Mouse (Mus musculus) v-Abl transformed pro-B cells (cell line): Measurements from ENCODE around the gene Dner.
"Not testable (repeated sequence)": the region's sequence is repeated elsewhere in the genome, so short reads cannot be mapped to it uniquely, and the experiment has no call there.

Experiments used
- in situ Hi-C, 2 experiments: fragments of 400-800 bp; cut with MboI; formaldehyde crosslinking; loops; one replicate each; pipeline ENCODE4 v1.15.1; 2025; ENCODE audit not compliant: unreplicated experiment in 2 of 2

Dner gene

DNA sequence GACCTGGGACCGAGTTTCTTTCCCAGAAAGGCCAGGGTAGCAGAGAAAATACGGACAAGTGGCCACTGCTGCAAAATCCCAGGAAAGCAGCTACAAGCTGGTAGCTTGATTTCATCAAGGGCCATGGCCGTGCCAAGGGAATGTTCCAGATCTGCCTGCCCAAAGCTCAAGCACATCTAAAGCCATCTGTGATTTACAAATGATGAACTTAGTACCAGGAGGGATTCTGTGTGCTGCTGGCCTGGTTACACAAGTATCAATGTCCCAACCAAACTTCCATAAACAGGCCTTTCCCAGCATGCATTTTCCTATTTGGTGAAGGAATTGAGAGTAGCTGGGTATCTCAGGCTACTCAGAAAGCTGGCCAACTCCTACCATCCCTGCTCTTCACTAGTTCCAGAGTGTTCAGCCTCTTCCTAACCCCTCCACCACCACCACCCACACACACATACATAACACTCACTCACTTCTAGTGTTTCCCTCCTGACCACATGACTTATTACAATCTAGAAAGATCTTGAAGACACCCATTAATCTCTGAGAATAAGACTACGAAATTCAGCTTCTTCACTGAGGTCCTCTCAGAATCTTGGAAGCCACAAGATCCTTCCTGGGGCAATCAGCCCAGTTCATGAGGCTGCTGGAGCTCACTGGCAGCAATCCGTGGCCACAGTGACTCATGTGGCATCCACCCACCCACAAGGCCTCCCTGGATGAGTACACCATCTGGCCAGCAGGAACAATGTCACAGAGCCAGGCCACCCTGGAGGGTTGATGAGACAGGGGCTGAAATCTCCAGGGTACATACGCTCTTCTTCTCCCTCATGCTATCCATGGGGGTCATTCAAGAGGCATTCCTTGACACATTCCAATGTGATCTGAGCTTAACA lies 336.2 kb downstream of the Dner start:
- in situ Hi-C loops, result no loop called here

DNA sequence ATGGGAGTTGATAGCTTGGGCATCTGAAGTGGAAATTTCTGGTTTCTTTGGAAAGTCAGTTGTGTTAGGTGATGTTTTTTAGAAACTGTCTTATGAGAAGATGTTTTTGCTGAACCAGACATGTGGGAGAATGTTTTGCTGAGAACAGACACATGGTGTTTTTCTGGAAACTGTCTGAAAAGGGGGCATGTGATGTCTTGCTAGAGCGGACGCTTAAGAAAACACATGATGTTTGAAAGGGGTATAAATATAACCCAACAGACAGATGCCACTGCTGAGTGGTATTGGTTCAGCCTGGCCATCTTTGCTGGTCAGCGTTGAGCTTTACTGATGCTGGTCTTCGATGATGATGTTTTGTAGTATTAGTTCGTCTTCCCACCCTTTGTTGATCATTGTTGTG lies 338.8 kb downstream of the Dner start:
- in situ Hi-C loops, result no loop called here

DNA sequence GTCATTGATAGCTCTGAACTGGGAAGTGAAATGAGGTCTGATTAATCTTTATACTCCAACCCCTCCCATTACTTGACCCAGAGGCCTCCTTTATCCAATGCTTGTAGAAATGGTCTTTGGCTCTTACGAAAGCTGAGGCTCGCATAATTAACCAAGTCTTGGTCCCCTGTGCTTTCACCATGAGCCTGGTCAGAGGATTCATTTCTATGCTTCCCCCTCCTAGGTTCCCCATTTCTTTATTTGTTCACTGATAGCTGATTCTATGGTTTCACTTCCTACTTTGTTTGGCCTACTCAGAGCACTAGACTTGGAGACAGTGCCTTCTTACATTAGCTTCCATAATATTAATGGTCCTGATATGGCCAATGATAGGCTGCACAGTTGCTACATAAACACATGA lies 345.8 kb downstream of the Dner start:
- in situ Hi-C loops, result no loop called here

DNA sequence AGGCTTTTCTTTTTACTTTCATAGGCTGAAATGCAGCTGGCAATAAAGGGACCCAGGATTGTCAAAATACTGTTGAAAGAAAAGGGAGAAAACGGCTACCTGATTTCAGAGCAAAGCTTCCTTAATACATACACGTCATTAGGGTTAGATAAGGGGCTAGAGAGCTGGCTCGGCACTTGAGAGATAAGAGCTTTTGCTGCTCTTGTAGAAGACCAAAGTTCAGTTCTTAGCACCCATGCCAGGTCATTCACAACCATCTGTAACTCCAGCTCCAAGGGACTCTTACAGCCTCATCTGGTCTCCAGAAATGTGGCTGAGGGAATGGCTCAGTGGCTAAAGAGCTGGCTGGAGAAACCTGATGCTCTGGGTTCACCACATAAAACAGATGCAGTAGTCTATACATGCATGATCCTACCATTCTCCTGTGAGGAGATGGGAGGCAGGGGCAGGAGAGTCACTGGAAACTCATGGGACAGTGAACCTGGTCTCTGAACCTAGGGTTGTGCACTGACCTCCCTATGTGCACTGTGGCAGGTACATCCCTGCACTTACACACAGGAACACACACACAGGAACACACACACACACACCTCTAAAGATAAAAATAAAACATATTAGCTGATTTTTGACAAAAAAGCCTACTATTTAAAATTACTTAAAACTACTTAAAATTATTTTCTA lies 348.1 kb downstream of the Dner start:
- in situ Hi-C loops, result no loop called here

DNA sequence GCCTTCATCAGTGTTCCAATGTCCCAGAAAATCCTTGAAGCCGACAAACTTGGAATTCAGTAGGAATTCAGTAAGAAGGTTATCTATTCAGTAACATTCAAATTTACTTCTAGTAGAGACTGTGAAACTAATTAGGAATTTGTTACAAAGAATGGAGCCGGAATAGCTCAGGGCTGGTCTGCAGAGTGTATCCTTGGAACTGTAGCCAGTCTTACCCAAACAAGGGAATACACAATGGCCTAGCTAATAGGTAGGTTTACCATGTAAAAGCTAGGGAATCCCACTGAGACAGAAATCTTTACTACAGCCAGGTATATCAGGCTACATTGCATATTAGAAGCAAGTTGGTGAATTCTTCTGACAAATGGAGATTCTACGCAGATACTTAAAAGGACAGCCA lies 363.2 kb downstream of the Dner start:
- in situ Hi-C loops, result not testable (repeated sequence)

DNA sequence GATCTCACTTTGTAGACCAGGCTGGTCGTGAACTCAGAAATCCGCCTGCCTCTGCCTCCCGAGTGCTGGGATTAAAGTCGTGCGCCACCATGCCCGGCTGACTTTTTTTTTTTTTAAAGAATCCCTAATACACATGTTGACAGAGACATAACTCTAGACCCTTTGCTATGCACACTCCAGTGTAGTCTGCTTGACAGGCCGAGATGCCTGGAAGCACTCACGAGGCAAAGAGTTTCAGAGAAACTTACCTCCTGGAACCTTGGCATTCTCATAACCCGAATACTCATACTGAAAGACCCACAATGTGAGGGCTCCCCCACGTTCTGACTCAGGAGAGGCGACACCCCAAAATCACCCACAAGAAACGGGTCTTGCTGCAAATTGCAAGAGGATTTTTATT lies 364.2 kb downstream of the Dner start:
- in situ Hi-C loops, result not testable (repeated sequence)

DNA sequence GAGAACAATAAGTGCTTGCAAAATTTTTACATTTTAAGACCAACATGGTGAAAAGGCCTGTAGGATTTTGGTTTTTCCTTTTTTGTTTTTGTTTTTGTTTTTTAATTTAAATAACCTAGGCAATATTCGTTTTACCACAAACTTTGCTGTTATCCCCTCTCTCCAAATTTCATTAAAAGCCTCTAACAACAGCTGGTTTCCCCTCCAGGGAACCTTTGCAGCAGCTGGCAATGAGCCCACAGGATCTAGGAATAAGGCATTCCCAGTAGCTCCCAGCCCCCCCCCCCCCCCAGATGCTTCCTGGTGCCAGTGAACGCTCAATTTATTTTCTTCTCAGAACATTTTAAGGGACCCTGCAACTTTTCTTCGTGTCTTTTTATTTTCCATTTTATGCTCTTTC lies 370.7 kb downstream of the Dner start:
- in situ Hi-C loops, result no loop called here

DNA sequence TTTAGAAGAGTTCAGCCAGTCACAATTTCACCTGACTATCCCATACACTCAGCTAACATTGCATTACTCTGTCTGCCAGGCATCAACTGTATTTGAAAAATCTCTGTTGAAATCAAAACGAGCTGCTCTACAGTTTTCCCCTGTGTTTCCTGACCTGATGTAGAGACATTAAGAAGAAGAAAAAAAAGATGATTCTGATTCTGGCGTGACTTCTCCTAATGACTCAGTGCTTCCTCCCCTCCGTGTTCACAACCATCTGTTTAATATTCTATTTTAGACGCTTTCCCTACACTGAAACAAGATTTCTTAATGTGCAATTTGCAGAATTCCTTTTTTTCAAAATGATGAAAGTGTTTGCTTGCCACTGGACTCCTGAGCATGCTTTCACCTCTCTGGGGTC lies 374.7 kb downstream of the Dner start:
- in situ Hi-C loops, result no loop called here
